Mouse (Mus musculus) frontal cortex, postnatal 14 days (tissue): Measurements from ENCODE around the gene Lmx1a.

Experiments
- DNase-seq, 2 experiments: peaks; one replicate each; pipeline ENCODE4 v3.0.0; 2022; ENCODE audit warnings: low spot score in 2 of 2

The Lmx1a gene

GRCm38 (mm10) chr1:167781787-167782484 lies 92.9 kb downstream of the Lmx1a start:
- DNase-seq = peak; percentile 12 to 25

- DNase-seq = no peak
Observed at GRCm38 (mm10) chr1:167784067-167784466, 95.0 kb downstream of the Lmx1a start.

GRCm38 (mm10) chr1:167788684-167789413 lies 99.8 kb downstream of the Lmx1a start:
- DNase-seq = no peak

- no peak for DNase-seq
Observed at GRCm38 (mm10) chr1:167789448-167789847, 100.4 kb downstream of the Lmx1a start.

GRCm38 (mm10) chr1:167790688-167791087 lies 101.7 kb downstream of the Lmx1a start:
- no peak for DNase-seq

GRCm38 (mm10) chr1:167791221-167791620 lies 102.2 kb downstream of the Lmx1a start:
- no peak for DNase-seq

- no peak for DNase-seq
Observed at GRCm38 (mm10) chr1:167801923-167802322, 112.9 kb downstream of the Lmx1a start.

GRCm38 (mm10) chr1:167802510-167803271 lies 113.7 kb downstream of the Lmx1a start:
- DNase-seq = peak in 1 of 2 experiments; percentile 35

GRCm38 (mm10) chr1:167803351-167803981 lies 114.4 kb downstream of the Lmx1a start:
- DNase-seq = no peak

GRCm38 (mm10) chr1:167804836-167805235 lies 115.8 kb downstream of the Lmx1a start:
- DNase-seq = no peak

- no peak for DNase-seq
Observed at GRCm38 (mm10) chr1:167811141-167811540, 122.1 kb downstream of the Lmx1a start.

- no peak for DNase-seq
Observed at GRCm38 (mm10) chr1:167815166-167815565, 126.1 kb downstream of the Lmx1a start.

GRCm38 (mm10) chr1:167817028-167817427 lies 128.0 kb downstream of the Lmx1a start:
- no peak for DNase-seq

- no peak for DNase-seq
Observed at GRCm38 (mm10) chr1:167817616-167818015, 128.6 kb downstream of the Lmx1a start.

GRCm38 (mm10) chr1:167820031-167820430 lies 131.0 kb downstream of the Lmx1a start:
- no peak for DNase-seq

- DNase-seq = no peak
Observed at GRCm38 (mm10) chr1:167821125-167821524, 132.1 kb downstream of the Lmx1a start.

- DNase-seq = no peak
Observed at GRCm38 (mm10) chr1:167830291-167830690, 141.3 kb downstream of the Lmx1a start.

GRCm38 (mm10) chr1:167831601-167832000 lies 142.6 kb downstream of the Lmx1a start:
- DNase-seq = no peak

- no peak for DNase-seq
Observed at GRCm38 (mm10) chr1:167854801-167855200, 165.8 kb downstream of the Lmx1a start.

- DNase-seq = no peak
Observed at GRCm38 (mm10) chr1:167872028-167872427, 183.0 kb downstream of the Lmx1a start.

GRCm38 (mm10) chr1:167874099-167874498 lies 185.1 kb downstream of the Lmx1a start:
- no peak for DNase-seq

- DNase-seq = no peak
Observed at GRCm38 (mm10) chr1:167877931-167878330, 188.9 kb downstream of the Lmx1a start.
